Mouse (Mus musculus): ENCODE data around the gene Mccc1. TPM values are rescaled to one million over a fixed set of nuclear protein-coding genes. Genes with fewer than 3 reads are reported as not detected.

Mccc1 gene
- total RNA-seq, 2 experiments from 2014 or later = 35.0 to 44.1 TPM

DNA sequence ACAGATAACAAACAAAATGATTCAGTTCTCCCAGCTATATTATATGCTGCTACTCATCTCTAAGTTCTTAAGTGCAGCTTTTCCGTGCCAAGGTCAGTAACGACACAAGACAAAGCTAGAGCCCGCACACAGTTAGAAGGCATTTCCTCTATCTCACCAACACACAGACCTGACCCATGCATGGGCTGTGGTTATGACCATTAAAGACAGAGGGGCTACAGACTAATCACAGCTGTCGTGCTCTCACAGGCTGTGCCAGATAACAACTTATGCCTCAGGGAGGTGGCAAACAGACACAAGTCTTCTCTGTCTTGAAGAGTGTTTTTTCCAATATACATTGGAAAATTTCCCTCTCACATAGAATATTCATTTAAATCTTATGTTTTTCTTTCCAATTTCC, 35.5 kb downstream of the Mccc1 start:
- DNase-seq = no peak

DNA sequence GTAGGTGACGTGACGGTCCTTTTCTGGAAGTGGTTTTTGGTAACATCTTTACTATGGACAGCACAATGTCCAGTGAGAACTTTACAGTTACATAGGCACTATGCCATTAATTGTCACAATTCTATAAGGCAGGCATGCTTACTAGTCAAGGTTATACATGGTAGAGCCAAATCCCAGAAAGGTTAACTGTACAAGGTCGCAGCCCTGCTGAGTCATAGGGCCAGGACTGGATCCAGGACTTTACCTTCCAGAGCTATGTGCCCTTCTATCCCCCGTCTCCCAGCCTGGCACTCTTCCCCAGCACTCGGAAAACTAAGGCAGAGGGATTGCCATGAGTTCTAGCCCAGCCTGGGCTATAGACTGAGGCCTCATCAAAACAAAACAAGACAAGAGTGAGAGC, 36.6 kb downstream of the Mccc1 start:
- no peak for DNase-seq

DNA sequence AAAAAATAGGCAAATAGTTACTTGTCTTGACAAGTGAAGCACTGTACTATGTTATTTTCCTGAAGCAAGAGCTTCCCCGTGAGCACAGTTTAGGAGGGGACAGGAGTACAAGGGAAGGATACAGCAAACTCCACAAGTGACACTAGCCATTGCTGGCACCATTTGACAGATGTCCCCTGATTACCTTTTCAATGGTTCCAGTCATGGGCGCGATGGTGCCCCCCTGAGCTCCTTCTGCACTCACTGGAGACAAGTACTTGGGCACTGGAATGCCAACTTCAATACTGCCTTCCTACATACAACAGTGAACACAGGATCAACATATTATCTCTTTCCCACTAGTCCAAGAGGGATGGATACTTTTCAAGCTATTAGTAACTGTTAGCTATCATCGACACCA, 37.1 kb downstream of the Mccc1 start:
- DNase-seq = no peak

DNA sequence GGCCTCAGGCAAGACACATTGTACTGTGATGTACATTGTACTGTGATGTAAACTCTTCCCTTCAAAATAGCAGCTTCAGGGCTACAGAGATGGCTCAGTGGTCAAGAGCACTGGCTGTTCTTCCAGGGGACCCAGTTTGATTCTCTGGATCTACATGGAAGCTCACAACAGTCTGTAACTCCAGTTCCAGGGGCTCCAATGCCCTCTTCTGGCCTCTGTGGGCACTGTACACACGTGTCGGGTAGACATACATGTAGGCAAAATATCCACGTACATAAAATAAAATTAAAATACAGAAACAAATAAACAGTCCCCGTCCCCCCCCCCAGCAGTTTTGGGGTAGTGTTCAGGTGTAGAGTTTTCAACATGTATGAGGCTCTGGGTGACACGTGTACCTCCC, 37.5 kb downstream of the Mccc1 start:
- DNase-seq = no peak

DNA sequence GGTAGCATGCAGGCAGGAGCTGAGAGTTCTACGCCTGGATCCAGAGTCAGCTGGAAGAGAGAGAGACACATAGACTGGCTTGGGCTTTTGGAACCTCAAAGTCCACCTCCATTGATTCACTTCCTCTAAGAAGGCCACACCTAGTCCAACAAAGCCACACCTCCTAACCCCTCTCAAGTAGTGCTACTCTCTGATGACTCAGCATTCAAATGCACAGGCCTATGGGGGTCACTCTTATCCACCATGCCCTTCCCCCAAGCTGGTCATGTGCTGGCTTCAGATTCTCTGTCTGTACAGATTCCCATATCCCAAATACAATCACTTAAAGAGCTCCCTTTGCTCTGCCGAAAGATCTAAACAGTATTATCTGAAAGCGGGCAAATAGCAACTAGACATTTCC, 43.2 kb downstream of the Mccc1 start:
- DNase-seq = no peak

DNA sequence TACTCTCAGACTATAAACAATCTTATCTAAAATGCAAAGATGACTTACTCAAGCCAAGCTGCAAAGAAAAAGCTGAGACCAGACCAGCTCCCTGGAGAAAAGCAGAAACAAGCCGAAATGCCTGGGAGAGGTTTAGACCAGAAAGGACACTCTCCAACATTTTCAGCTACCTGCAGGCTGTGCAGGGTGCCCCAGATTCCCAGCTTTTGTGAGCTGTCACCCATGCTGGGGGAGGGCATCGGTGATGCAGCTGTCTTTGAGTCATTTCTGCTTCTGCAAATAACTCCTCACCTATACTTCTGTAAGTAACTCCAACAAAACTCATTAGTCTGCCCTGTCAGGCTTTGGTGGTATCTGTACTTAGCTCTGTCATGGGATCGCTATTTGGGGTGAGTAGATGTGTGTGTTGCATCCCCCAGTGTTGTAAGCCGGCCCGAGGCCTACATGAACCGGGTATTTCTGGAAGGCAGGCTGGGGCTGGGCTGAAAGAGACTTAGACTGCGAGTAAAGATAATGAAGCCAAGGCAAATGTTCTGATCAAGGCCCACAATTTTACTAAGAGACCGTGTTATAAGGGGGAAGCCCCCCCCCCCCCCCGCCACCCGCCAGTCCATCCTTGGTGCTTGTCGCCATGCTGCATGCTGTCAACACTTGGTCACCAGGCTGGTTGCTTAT, 45.4 kb downstream of the Mccc1 start:
- no peak for DNase-seq

DNA sequence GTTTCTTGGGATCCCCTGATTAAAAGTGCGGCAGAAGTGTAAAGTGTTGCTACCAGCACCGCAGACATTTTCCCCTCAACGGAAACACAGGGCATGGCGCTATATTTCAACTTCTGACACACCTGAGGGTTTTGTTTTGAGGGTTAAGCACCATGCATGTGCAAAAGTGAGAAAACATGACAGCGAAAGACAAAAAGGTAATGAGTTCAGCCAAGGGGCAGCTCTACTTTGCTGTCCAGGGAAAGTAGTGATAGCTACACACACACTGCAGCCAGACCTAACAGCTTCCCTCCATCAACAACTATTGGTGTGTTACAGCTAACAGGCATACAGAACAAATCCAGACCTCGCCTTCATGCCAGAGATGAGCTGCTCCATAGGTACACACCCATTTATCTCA, 46.7 kb downstream of the Mccc1 start:
- DNase-seq = no peak

DNA sequence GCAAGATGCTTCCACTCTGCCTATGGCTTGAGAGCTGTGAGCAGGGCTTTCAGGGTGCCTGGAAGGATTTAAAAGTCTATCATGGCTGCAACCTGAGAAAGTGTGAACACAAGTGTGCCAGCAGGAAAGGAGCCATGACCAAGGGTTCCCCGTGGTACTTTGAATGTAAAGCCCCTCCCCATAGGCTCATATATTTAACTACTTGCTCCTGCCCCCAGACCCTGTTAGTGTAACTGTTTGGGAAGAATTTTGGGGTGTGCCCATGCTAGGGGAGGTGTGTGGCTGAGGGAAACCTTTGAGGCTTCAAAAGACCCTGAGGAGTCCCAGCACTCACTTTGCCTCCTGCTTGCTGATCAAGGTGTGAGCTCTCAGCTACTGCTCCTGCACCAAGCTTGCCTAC, 47.3 kb downstream of the Mccc1 start:
- DNase-seq = no peak

DNA sequence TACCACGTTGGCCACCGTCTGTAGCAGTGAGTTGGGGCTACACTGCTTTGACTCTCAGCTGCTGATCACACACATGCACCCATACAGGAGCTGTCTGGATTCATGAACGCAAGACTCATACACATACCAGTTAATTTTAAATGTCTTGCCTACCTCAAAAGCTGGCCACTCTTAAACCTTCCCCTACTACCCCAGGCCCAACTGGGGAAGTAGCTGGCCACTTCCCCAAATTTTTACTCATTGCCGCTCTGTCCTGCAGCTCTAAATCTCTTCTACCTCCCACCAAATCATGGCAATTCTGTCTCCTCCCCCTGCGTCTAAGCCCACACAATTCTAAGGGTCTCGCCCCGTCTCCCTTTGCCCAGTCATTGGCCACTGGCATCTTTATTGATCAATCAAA, 52.3 kb downstream of the Mccc1 start:
- no peak for DNase-seq

DNA sequence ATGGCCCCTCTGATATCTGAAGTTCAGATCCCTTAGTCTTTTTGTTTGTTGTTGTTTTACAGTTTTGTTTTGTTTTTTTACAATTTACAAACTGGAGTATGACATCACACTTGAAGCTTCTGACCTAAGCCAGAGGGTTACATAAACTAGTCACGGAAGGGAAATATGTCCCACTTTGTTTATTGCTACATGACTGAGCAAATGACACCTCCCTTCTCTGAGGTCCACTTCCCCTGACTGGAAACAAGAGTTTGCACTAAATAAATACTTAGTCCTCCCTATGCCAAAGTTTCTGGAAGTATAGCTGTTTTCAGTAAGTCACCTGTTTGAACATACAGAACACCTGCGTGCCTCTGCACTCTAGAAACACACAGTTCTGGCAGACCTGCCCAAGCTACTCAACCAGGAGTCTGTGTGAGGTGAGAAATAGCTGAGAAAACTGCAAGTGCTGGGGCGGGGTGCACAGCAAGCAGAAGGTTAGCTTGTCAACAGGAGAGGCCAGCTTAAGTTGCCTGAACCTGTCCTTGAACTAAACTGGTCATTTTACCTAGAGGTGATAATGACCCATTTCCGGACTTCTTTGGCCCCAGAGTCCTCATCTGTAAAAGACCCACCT, 59.9 kb downstream of the Mccc1 start:
- no peak for DNase-seq

DNA sequence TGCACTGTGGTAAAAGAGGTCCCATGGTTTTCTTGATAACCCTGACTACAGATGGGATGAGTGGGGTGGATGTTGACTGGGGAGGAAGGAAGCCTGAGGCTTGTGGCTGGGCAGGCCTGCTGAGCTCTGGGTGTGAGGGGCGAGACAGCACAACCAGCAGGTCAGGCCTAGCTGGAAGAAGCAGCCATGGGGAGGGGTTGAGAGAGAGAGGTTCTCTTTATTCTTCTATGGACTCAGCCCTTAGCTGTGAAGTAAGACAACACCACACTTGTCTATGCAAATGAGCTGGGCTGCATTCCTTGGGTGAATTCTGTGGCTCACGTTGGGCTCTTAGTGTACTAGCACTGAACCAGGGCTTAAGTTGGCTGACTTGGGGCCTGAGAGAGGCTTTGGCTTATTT, 60.4 kb downstream of the Mccc1 start:
- no peak for DNase-seq

DNA sequence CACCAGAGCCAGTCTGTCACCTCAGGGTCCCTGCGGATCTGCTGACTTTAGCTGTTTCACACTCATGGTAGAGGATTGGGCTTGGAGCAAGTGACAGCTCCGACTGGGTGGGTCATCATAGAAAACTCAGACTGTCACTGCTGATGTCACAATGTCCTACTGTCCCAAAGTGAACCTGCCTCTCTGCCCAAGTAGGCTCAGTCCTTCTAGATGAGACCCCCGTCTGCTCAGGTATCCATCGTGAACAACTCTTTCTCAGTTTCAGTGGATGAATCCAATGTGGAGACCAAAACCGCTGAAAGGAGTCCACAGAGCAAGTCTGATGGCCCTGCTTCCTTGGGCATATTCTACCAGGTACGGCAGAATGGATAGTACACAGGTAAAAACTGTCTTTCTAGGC, 63.1 kb downstream of the Mccc1 start, which contains the start of gene Dcun1d1:
Gene Dcun1d1, minus strand, starts transcription at position 101 of the 400 bp plus-strand sequence.
- no peak for DNase-seq

DNA sequence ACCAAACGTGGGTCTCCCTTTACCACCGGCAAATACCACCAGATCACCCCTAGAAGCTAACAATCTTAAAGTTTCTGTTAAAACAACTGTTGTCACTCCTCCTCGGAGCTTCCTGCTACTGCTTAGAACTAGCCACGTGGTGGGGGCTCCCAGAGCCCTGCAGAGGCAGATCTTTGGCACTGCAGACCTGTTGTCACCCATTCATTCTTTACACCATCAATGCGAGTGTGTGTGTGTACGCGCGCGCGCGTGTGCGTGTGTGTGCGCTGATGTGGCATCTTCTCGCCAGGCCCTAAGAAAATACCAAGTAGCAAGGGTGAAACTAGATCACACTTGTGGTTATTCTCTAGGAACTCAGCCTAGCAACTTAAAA, 67.1 kb downstream of the Mccc1 start:
- DNase-seq = peak in 1 of 2 experiments; percentile 15

DNA sequence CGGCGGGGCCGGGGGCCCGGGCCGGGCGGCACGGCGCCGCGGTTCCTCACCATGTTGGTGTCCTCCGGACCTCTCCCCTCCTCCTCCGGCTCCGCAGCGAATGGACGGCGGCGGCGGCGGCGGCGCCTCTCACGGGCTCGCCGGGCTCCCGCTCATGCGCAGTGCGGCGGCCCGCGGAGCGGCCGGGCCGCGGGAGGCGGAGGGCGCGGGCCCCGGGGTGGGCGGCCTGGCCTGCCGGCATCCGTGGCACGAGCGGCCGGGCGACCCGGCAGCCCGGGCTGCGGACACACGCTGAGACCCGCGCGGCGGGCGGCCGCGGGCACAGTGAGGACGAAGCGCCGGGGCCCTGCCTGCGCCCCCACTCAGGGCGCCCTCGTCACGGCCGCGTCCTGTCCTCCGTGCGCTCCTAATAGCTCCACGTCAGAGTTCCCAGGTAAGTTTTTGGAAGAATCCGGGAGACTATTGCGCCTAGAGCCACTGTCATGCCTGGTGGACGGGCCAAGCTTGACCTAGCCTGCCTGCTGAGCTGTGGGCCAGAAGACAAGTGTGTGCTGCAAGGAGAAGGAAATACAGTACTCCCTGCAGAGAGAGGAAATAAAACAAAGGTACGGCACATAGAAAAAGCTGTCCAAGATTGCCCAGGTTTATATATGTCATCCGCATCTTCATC, 67.6 kb downstream of the Mccc1 start:
- DNase-seq = peak; percentile 75 to 81

DNA sequence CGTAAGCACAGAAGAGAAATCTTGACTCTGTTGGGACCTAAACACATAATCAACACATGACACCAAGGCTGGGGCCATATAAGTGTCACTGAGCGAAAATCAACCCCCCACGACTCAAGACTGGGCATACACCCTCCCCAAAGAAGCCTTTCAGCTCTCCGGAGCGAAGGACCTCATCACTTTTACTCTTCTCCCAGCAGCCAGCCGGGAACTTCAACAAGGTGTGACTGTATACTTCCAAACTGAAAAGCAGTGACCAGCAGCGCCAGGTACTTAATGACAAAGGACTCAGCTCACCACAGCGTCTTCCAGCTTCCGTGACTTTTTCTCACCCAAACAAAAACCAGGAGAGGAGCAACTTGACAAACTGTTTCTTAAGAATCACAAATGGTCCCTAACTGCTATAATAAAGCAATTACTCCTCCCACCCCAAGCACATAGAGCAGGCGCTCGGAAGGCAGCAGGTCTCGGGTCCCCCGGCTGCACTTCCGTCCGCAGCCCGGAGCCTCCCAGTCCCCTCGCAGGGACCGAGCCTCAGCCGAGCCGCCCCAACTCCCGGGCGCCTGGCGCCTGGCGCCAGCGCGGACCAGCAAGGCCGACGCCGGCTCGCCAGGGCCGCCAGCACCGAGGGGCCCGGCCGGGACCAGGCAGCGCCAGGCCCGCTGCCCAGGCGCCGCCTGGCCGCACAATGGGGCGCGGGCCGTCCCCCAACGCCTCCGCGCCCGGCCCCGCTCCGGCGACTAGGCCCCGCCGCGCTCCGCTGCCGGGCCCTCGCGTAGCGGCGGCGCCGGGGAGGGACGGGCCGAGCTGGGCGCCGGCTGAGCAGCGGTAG, 68.4 kb downstream of the Mccc1 start:
- peak; percentile 30 to 43 for DNase-seq

DNA sequence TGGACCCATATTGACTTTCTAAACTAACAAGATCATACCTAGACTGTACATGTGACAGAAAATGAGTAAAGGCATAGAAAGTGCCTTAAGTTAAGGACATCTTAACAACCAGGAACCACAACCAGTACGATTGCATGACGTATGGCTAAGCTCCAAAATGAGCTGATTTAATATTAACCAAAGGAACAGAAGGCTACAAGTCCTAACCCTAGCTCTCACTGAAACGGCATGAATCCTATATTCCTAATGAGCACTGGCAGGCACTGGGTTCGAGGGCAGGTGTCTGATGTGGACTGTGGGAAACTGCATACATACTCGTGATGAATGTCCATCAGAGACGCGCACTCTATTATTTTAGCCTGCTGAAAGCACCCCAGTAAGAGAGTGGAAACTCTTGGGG, 69.1 kb downstream of the Mccc1 start:
- DNase-seq = no peak

DNA sequence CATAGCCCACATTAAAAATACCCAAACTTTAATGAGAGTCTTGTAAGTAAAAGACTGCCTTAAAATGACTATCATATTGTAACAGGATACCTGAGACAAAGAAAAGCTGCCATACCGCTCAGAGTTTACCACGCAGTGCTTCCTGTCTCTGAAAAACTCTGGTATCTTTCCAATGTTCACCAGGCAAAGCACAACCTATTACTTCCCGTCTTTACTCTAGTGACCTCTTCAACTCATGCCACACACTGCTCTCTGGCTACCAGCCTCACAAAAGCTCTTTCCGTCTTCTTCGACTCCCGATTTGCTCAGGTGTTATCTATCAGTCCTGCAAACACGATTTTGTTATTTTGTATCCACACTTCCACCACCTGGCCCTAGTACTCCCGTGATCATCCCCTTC, 70.6 kb downstream of the Mccc1 start:
- no peak for DNase-seq

DNA sequence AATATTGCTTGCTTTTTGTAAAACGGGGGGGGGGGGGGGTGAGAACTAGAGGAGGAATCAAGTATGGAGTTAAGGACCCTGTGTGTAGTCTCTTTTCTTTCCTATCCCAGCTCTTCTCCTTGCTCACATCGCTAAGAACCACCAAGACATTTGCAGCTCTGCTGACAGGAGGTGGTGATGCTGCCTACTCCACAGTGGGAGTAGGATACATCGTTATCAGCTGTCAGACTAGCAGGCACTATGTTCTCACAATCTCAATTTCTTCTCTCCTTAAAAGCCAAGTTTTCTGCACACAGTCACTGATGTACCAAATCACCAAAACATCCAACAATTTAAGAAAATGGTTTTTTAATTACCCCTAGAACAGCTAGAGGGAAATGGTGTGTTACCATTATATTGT, 71.1 kb downstream of the Mccc1 start:
- DNase-seq = no peak

DNA sequence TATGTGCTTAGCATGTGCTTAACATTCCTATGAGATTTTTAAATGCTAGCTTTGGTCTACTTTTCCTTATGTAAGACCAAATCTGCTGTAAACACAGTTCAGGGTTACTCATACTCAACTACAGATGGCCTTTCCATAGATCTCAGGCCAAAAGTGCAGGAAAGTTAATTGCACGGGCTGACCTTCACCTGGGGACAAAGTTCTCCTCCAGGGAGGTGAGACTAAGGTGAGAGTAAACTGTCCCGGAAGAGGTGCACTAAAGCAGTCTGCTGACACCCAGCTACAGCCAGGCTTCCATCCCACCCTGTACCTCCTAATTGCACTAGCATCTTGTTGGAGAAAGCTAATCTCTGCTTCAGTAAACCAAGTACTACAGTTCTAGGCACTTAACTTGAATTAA, 74.6 kb downstream of the Mccc1 start:
- no peak for DNase-seq

DNA sequence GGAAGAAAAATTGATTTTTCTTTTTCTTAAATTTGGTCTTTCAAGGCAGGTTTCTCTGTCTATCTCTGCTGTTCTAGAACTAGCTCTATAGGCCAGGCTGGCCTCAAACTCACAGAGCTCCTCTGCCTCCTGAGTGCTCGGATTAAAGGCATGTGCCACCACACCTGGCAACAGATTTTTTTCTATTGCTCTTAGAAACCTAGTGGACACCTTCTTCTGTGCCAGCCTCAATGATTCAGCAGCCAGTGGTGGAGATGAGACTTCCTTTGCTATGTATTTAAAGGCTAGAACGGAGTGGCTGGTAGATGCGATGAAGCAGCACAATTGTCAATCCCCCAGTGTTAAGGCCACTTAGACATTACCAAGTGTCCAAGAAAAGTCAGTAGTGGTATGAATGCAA, 76.5 kb downstream of the Mccc1 start:
- no peak for DNase-seq

DNA sequence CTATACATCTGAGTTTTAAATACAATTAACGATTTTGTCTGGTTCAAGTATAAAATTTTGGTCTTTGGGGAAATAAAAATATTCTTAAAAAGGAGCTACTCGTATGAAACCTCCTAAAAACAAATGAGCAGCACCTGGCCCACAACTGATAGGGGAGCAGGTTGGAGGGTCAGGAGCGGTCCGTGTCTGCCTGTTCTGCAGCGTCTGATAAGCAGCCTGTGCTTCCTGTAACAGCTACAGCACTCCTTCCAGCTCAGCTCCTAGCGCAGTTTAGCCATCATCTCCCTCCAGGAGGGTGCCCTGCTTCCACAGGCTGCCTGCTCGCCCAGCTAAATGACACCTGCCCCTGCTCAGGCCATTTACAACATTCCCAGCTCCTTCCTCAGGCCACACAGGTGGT, 77.0 kb downstream of the Mccc1 start:
- no peak for DNase-seq

DNA sequence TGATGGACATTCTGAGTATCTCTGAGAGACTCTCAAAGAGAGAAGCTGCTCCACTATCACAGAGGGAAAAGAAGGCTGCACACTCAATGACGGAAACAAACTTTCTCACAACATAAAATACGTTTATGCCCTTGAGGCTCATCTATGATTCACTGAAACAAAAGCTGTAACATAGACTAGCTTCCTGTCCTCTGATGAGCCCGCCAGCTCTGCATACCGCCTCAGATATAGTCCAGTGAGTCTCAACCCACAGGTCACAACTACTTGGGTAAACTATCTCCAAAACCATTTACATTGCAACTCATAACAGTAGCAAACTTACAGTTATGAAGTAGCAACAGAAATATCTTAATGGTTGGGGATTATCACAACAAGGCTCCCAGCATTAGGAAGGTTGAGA, 78.0 kb downstream of the Mccc1 start:
- DNase-seq = no peak

DNA sequence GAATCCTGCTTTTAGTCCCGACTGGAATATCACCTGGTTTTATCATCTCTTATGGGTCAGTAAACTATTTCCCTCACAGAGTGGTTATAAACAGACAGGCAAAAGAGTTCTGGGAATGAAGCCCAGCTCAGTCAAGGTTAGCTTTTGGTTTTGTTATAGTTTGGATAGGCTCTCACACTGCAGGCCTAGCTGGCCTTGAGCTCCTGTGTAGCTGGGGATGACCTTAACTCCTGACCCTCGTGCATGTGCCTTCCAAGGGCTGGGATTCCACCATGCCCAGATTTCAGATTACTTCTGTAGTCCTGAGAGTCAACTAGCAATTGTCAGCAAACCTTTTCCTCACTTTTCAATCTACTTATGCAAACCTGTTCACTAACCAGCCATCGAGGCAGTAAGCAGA, 82.2 kb downstream of the Mccc1 start:
- DNase-seq = no peak

All from layer of hippocampus, postnatal 36 days (tissue).